ENCODE assay signal across 20 mouse cellular contexts in the genomic region with DNA sequence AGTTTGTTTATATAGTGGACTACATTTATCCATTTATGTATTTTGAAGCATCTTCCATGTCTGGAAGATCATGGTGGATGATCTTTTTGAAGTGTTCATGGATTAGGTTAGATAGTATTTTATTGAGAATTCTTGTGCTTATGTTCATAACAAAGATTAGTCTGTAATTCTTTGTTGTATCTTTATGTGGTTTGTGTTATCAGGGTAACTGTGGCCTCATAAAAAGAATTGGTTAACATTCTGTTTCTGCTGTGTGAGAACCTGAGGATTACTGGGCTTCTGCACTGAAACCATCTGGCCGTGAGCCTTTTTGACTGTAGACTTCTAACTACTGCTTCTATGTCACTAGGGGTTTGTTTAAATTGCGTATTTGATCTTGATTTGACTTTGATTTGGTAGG. TPM values are rescaled to one million over a fixed set of nuclear protein-coding genes. Genes with fewer than 3 reads are reported as not detected.
DNase-seq lines count a peak whose midpoint lies in the region; ATAC-seq and TF ChIP-seq lines count a peak whose summit lies in the region.
"Had no signal": no experiment of that assay in that cellular context is flagged by ENCODE, and none has a peak within 500 bp of the region (broad histone marks: within the 10 kb centered on the region; RNA-seq: fewer than 3 reads in every experiment).

No protein-coding gene starts in this region.

- no peak overlapping the region for H3K4me2 ChIP-seq in intestine, embryonic 16.5 days (ENCODE audit: low read depth, low read length)

- H3K27me3 ChIP-seq in G1E (ENCODE audit: insufficient read depth, low read length): no peaks in the 10 kb centered on the region
- no peaks in the 10 kb centered on the region for H3K27me3 ChIP-seq in MEL (ENCODE audit: control insufficient read depth in 1 of 2, insufficient read depth in 2 of 2, low read length in 2 of 2)
- no peaks in the 10 kb centered on the region for H3K27me3 ChIP-seq in intestine, embryonic 16.5 days (replicated peaks; ENCODE audit: control insufficient read depth, insufficient read depth, low read length)
- H3K27me3 ChIP-seq: CH12.LX, Patski had no signal

- H3K9ac ChIP-seq in MEL (ENCODE audit: control insufficient read depth, low read depth, low read length, poor library complexity, severe bottlenecking): no peak overlapping the region
- H3K9ac ChIP-seq in intestine, embryonic 16.5 days (ENCODE audit: low read depth, low read length): no peak overlapping the region

- no peaks in the 10 kb centered on the region for H3K9me3 ChIP-seq in G1E (replicated peaks)
- H3K9me3 ChIP-seq in MEL (replicated peaks; ENCODE audit: insufficient read depth, low read length): no peaks in the 10 kb centered on the region
- no peaks in the 10 kb centered on the region for H3K9me3 ChIP-seq in intestine, embryonic 16.5 days (ENCODE audit: control insufficient read depth, low read length)

- H3K27ac ChIP-seq in MEL (ENCODE audit: control insufficient read depth, low read depth, low read length): no peak overlapping the region
- no peak overlapping the region for H3K27ac ChIP-seq in intestine, embryonic 16.5 days (ENCODE audit: low read length)

- no peak for TF ChIP-seq RAD21 in MEL (IDR thresholded peaks at IDR 0.05; ENCODE audit: low read depth, low read length)

- H3K4me3 ChIP-seq in G1E (ENCODE audit: low read depth, low read length) (no peak overlapping the region), MEL (ENCODE audit: control insufficient read depth in 1 of 2, insufficient read depth in 1 of 2, low read depth in 2 of 2, low read length in 2 of 2) (no peak overlapping the region)
- H3K4me3 ChIP-seq in intestine, embryonic 16.5 days (ENCODE audit: low read length): no peak overlapping the region

- no peaks in the 10 kb centered on the region for H3K79me2 ChIP-seq in MEL (ENCODE audit: control insufficient read depth, insufficient read depth, low read length, poor library complexity)

- WGBS in intestine, embryonic 16.5 days: 81% methylated on average over 2 of the region's 2 CpGs

- TF ChIP-seq CTCF in G1E (IDR thresholded peaks at IDR 0.05; ENCODE audit: low read depth, low read length) (no peak), MEL (IDR thresholded peaks at IDR 0.05 in 2 of 3, conservative IDR thresholded peaks at IDR 0.05 in 1 of 3; ENCODE audit: control insufficient read depth in 1 of 3, insufficient read depth in 1 of 3, low read depth in 2 of 3, low read length in 3 of 3, poor library complexity in 1 of 3, severe bottlenecking in 1 of 3) (no peak)

- H3K4me1 ChIP-seq in G1E (ENCODE audit: insufficient read depth, low read depth, low read length) (peaks cover 26% of the 10 kb centered on the region), MEL (ENCODE audit: control insufficient read depth in 1 of 2, insufficient read depth in 2 of 2, low read length in 2 of 2) (peaks cover 0 to 5% of the 10 kb centered on the region in 2 experiments; a peak in 2 of 4 replicates)
- H3K4me1 ChIP-seq in intestine, embryonic 16.5 days (ENCODE audit: control insufficient read depth, insufficient read depth, low read length): no peaks in the 10 kb centered on the region

- TF ChIP-seq POLR2A in MEL (IDR thresholded peaks at IDR 0.05; ENCODE audit: control insufficient read depth in 1 of 2, insufficient read depth in 1 of 2, low read depth in 1 of 2, low read length in 2 of 2, poor library complexity in 1 of 2): no peak

- H3K36me3 ChIP-seq in G1E (replicated peaks): peaks cover 19% of the 10 kb centered on the region
- peaks cover 0 to 16% of the 10 kb centered on the region in 2 experiments; a peak in 2 of 4 replicates for H3K36me3 ChIP-seq in MEL (ENCODE audit: control insufficient read depth in 1 of 2, insufficient read depth in 2 of 2, low read length in 2 of 2)
- H3K36me3 ChIP-seq in intestine, embryonic 16.5 days (ENCODE audit: control insufficient read depth, insufficient read depth, low read length): no peaks in the 10 kb centered on the region

- ATAC-seq in G1E (ENCODE audit: extremely low read depth, insufficient number of reproducible peaks, low FRiP score, poor library complexity, severe bottlenecking): 0 out of 2 replicates have a peak, but pooled peaks have one; percentile 22
- no peak for ATAC-seq in intestine, embryonic 16.5 days
- ATAC-seq: activated CD4-positive, CD25-positive, alpha-beta regulatory T cell, adult 4 months; CD4-positive, CD25-positive, alpha-beta regulatory T cell, adult 4 months; Patski had no signal

- peak; percentile 39 to 58; a peak in 3 of 4 replicates for TF ChIP-seq EP300 in MEL (IDR thresholded peaks at IDR 0.05; ENCODE audit: low read depth in 1 of 2, low read length in 2 of 2)

- no peak for DNase-seq in G1E (ENCODE audit: low spot score)
- no peak for DNase-seq in MEL (ENCODE audit: low read depth, low spot score)
- DNase-seq in gastrocnemius, adult 8-10 months (ENCODE audit: low spot score in 2 of 2): no peak
- DNase-seq: adrenal gland, adult 2 months; adrenal gland, adult 8-10 months; adrenal gland, postnatal 10 days; adrenal gland, postnatal 14 days; adrenal gland, postnatal 25 days; adrenal gland, postnatal 36 days; B cell, adult 2 months; cerebellum, adult 11 months; cerebellum, adult 11-12 months; cerebellum, adult 18-20 months; cerebellum, adult 2 months; cerebellum, adult 8-10 months had no signal

TF ChIP-seq in MEL, 35 proteins besides CTCF, POLR2A, EP300 and RAD21:
- TF ChIP-seq E2F4 (IDR thresholded peaks at IDR 0.05; ENCODE audit: borderline replicate concordance, low read depth, low read length) (no peak), SIN3A (IDR thresholded peaks at IDR 0.05; ENCODE audit: low read length) (no peak), KAT2A (conservative IDR thresholded peaks at IDR 0.05; ENCODE audit: low read depth, low read length) (no peak), MEF2A (IDR thresholded peaks at IDR 0.05; ENCODE audit: extremely low read depth, insufficient replicate concordance, low read depth, low read length, poor library complexity, severe bottlenecking) (no peak), CHD2 (IDR thresholded peaks at IDR 0.05; ENCODE audit: low read length) (no peak), GABPA (IDR thresholded peaks at IDR 0.05; ENCODE audit: low read depth, low read length) (no peak), RCOR1 (IDR thresholded peaks at IDR 0.05; ENCODE audit: low read depth, low read length) (peak; percentile 86), ELF1 (IDR thresholded peaks at IDR 0.05; ENCODE audit: low read depth, low read length) (no peak), MXI1 (IDR thresholded peaks at IDR 0.05; ENCODE audit: low read depth, low read length) (no peak), GATA1 (IDR thresholded peaks at IDR 0.05; ENCODE audit: low read depth, low read length) (peak; percentile 26; the same call in 1 of the 2 replicates), USF1 (IDR thresholded peaks at IDR 0.05; ENCODE audit: low read depth, low read length) (no peak), TBP (IDR thresholded peaks at IDR 0.05; ENCODE audit: low read depth, low read length) (no peak), JUND (IDR thresholded peaks at IDR 0.05; ENCODE audit: low read depth, low read length) (no peak), ZNF384 (IDR thresholded peaks at IDR 0.05; ENCODE audit: low read depth, low read length) (no peak), HCFC1 (IDR thresholded peaks at IDR 0.05; ENCODE audit: low read depth, low read length) (no peak), MAZ (IDR thresholded peaks at IDR 0.05; ENCODE audit: low read depth, low read length) (no peak), MAFK (IDR thresholded peaks at IDR 0.05; ENCODE audit: borderline replicate concordance, low read depth, low read length) (peak; percentile 53; the same call in 1 of the 2 replicates), TCF12 (IDR thresholded peaks at IDR 0.05; ENCODE audit: low read depth, low read length) (peak; percentile 15; the same call in 1 of the 2 replicates), BHLHE40 (IDR thresholded peaks at IDR 0.05; ENCODE audit: borderline replicate concordance, low read depth, low read length) (no peak), MYC (IDR thresholded peaks at IDR 0.05; ENCODE audit: low read depth, low read length) (no peak), UBTF (IDR thresholded peaks at IDR 0.05; ENCODE audit: borderline replicate concordance, insufficient read depth, low read depth, low read length) (no peak), ETS1 (IDR thresholded peaks at IDR 0.05; ENCODE audit: low read depth, low read length) (peak; percentile 49; the same call in 1 of the 2 replicates), ZKSCAN1 (IDR thresholded peaks at IDR 0.05; ENCODE audit: low read depth, low read length) (no peak), TAL1 (IDR thresholded peaks at IDR 0.05; ENCODE audit: low read length) (no peak), MAX (IDR thresholded peaks at IDR 0.05; ENCODE audit: low read length) (no peak)

RNA-seq across cellular contexts. Expression of a gene that starts 37.1 kb away (rescaled TPM):
- total RNA-seq in G1E (2014; fragmentation: Nextera tagmentation) (14.8 and 19.2 TPM in 2 replicates), G1E (2017) (17.8 and 19.3 TPM in 2 replicates), MEL (2012; rRNA removed) (6.8 and 7.7 TPM in 2 replicates)
- polyA plus RNA-seq in G1E (2012) (10.2 and 11.5 TPM in 2 replicates), MEL (2012; ENCODE audit: insufficient read depth in 1 of 2, insufficient read length in 2 of 2, low read depth in 1 of 2, low replicate concordance in 2 of 2, missing spikeins in 1 of 2) (1 to 10 TPM in 1 of 2 experiments, not detected in 1; 6.4 TPM)
- 37.9 and 42.6 TPM in 2 replicates for polyA plus RNA-seq in intestine, embryonic 16.5 days (2015; fragmentation: Nextera tagmentation; extraction: Ambion mirVana)
- 10 to 100 TPM; 62.3 to 85.2 (median 73.5) TPM for total RNA-seq in gastrocnemius, adult 8-10 months (2022)
